Mouse (Mus musculus): Measurements from ENCODE around the gene Atxn2.

Atxn2 gene

DNA sequence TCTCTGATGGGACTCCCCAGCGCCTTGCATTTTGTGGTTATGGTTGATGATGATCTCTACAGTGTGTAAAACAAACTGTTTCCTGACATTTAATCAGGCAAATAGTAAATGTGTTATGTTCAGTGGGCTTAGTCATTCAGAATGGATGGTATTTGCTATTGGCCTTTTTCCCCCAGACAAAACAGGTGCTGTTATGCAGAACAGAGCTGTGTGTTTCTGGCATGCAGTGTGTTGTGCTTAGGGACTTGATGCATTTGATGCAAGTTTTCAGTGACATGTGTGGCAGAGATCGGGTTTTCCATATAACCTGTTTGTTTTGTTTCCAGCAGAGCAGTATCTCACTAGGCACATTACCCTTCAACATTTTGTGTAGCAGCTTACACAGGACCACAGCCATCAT, 56.4 kb downstream of the Atxn2 start:
- no peak for DNase-seq

DNA sequence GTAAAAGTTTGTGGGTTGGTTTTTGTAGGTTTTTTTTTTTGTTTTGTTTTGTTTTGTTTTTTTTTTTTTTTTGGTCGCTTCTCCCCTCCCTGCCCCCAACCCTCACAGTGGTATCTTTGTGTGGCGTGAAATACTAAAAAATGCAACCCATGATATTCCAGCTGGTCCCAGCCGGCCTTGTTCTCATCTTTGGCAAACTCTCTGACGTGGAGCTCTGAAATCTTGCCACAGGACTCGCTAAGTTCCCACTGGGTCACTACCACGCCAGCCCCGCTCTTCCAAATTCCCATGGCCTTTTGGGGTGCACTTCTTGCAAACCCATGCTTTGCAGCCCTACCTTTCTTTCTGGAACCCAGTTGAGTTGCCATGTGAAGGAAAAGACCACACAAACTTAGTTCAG, 58.7 kb downstream of the Atxn2 start:
- DNase-seq = peak; percentile 65

- no peak for DNase-seq
These were observed 60.5 kb downstream of the Atxn2 start for GRCm38 (mm10) chr5:121771611-121772010.

DNA sequence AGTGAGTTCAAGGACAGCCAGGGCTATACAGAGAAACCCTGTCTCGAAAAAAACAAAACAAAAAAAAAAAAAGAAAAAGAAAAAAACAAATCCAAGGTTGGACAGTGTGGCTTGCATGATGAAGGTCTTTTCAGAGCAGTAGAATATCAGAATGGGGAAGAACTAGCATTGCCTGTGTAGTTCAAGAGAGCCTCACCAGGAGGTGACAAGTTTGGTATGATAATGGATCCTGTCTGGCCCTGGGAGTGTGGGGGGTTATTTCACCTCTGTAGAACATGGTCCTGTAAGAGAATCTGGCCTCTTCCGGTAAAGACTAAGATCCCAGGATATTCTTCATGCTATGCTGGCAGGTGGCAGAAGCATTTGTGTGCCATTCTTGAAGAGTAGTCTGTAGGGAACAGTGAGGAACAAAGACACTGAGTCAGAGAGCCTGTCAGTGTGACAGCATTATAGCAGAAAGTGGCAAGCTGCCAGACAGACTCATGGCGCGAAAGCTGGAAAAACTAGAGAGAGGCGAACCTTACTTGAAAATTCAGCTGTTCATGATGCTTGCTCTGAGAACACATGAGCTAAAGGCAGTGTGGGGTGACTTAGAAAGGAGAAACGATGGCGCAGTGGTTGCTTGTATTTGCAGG, 67.5 kb downstream of the Atxn2 start:
- no peak for DNase-seq

DNA sequence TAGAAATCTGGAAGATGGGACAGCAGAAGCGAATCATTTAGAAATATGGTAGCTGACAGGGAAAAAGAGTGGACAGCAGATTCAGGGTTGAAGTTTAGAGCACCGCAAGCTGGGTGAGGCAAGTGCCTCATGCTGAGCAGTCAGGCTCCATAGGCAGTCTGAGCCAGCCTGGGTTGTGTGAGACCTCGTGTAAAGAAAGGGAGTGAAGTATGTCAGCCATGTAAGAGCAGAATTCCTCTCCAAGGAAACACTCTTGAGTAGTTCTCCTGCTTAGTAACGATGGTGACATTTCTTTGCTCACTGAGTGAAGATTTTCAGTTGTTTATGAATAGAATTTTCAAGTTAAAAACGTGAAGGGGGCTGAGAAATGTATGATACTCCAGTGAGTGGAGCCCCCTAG, 69.0 kb downstream of the Atxn2 start:
- DNase-seq = peak; percentile 6

DNA sequence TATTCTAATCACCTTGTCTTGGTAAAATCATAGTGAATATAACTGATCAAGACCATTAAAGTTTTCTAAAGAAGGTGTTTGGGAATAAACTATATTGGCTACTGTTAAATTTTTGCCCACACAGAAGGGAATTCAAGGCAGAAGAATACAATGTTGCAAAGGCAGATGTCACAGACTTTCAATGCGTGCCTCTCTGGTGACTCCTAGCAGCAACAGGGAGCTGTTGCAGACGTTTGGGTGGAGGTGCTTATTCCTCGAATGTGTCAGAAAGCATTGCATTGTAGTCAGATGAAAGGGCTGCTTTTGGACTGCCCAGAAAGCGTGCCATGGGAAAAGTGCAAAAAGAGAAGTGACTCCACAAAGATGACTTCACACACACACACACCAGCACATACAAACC, 71.3 kb downstream of the Atxn2 start:
- no peak for DNase-seq

DNA sequence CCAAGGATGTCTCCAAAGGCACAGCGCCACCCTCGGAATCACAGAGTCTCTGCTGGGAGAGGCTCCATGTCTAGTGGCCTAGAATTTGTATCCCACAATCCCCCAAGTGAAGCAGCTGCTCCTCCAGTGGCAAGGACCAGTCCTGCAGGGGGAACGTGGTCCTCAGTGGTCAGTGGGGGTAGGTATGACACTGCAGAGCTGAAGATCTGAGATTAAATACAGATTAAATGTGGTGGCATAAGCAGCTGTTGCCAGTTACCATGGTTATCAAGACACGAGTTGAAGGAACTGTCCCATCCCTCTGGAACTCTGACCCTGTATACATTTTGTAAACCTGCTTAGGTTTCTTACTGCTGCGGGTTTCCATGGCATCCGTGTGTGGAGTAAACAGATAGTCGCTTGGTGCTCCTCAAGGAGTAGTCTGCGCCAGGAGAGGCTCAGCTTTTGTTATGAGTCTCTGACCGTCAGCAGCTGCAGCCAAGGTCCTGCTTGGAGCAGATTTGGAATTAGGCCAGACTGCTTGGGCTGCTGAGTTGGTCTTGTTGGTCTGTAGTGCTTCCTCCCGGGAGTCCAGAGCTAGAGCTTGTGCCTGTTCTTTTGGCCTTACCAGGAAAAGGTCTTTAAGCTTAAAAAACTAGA, 72.8 kb downstream of the Atxn2 start:
- DNase-seq = peak; percentile 74

- no peak for DNase-seq
These were observed 79.9 kb downstream of the Atxn2 start for GRCm38 (mm10) chr5:121791026-121791425.

GRCm38 (mm10) chr5:121795800-121796199, 84.7 kb downstream of the Atxn2 start:
- DNase-seq = no peak

- no peak for DNase-seq
These were observed 87.3 kb downstream of the Atxn2 start for GRCm38 (mm10) chr5:121798447-121798846.

DNA sequence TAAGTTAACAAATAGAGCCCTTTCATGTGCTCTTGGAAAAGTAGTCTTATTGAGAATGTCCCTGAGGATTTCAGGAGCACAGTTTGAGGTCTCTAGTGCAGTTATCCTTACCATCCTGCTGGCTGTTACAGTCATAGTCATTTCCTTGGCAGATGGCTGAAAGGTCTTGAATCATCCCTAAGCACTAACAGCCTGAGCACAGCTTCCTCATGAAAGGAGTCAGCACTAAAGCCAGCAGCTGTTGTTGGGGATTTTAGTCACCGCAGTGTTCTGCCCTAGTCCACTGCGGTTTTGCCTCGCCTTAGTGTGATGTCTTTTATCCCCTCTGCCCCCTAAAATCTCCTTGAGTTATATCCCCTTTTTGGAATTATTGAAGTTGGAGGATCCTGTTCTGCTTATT, 96.0 kb downstream of the Atxn2 start:
- DNase-seq = no peak

DNA sequence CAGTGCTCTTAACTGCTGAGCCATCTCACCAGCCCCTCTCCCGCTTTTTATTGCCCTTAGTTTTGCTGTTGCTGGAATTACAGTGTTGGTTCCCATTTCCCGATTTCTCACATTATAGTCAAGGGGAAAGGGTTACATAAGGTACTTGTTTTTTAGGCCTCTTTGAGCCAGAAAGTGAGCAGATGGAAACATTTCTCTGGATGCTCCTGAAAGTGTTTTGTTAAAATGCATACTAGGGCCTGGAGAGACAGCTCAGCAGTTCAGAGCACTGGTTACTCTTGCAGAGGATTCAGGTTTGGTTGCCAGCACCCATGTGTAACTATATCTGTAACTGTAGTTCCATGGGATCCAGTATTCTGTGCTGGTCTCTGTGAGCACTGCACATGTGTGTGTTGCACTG, 97.1 kb downstream of the Atxn2 start:
- no peak for DNase-seq

- DNase-seq = peak; percentile 63
These were observed 98.6 kb downstream of the Atxn2 start for GRCm38 (mm10) chr5:121809667-121810224.

- no peak for DNase-seq
These were observed 99.4 kb downstream of the Atxn2 start for GRCm38 (mm10) chr5:121810331-121811151.

DNA sequence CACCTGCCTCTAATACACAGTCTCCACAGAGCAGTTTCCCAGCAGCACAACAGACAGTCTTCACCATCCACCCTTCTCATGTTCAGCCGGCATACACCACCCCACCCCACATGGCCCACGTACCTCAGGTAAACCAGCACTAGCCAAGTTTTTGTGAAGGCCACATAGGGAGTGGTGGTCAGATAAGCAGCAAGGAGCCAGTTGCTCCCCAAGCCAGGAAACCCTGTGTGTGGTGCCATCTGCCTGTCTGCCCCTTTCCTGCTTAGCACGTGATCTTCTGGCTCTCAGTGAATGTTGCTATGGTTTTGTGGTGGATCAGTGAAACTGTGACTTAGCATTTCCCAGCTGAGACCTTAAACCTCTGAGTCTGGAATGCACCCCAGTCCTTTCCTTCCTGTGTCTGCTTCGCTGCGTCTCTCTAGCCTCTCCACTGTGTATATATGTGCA, 100.4 kb downstream of the Atxn2 start:
- no peak for DNase-seq

- DNase-seq = no peak
These were observed 101.5 kb downstream of the Atxn2 start for GRCm38 (mm10) chr5:121812526-121813243.

GRCm38 (mm10) chr5:121813744-121814143, 102.6 kb downstream of the Atxn2 start:
- no peak for DNase-seq

DNA sequence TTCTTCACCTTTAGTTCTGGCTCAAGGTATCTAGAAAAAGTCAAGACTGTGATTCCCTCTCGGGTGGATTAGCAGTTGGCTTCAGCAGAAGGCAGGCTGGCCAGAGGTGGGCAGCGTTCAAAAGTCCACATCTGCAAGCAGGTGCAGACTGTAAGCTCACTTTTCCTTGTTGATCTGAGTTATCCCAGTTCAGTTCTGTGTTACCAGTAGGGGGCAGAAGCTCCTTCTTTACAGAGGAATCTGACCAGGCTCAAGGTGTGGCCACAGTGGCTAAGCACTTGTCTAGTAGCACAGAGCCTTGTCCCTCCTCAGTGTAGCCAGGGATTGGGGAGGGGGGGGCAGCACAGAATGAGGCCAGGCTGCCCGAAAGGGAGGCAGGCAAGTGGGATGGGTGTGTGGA, 103.9 kb downstream of the Atxn2 start:
- peak; percentile 90 for DNase-seq

- DNase-seq = no peak
These were observed 104.8 kb downstream of the Atxn2 start for GRCm38 (mm10) chr5:121815867-121816380.

GRCm38 (mm10) chr5:121816611-121817010, 105.5 kb downstream of the Atxn2 start:
- DNase-seq = no peak

DNA sequence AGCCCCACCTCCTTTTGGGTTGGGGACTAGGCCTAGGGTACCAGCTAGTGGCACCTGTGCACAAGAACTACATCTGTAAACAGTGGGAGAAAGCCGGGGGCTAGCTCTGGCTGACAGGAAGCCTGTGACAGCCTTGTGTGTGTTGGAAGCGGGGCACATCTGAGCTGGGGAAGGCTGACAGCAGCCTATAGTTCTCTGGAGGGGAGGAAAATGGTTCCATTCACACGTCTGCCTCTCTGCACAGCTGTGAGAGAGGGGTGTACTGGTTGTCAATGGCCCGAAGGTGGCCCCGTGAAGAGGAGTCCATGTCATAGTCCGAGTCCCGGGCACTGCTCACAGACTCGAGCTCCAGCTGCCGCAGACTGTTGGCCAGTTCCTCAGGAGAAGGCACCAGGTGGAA, 106.4 kb downstream of the Atxn2 start:
- no peak for DNase-seq

- no peak for DNase-seq
These were observed 107.3 kb downstream of the Atxn2 start for GRCm38 (mm10) chr5:121818401-121818800.

DNA sequence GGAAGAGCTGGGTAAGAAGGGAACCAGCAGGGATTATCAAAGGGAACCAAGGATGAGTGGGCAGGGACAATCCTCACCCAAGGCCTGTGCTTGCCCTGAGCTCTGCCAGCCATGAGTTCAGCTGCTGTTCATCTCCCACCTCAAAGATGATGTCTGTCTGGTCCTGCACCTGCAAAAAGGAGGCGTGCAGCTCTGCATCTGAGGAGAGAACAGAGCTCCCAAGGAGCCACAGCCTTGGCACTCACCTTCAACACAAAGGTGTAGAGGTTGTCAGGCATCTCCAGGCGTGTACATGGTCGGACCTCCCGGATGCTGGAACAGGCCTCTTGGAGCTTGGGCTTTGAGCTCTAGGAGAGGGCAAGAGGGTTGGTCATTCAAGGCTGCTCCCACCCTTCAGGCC, 107.7 kb downstream of the Atxn2 start:
- DNase-seq = no peak
